Mouse (Mus musculus): ENCODE measurements around the gene Ptpn21. TPM values are rescaled to one million over a fixed set of nuclear protein-coding genes. Genes with fewer than 3 reads are reported as not detected.
A peak's percentile ranks its signal among the peaks of the same experiment; 100 is the strongest.

The Ptpn21 gene
- polyA plus RNA-seq, 1 experiment from 2014 or later, result 9.0 TPM

DNA sequence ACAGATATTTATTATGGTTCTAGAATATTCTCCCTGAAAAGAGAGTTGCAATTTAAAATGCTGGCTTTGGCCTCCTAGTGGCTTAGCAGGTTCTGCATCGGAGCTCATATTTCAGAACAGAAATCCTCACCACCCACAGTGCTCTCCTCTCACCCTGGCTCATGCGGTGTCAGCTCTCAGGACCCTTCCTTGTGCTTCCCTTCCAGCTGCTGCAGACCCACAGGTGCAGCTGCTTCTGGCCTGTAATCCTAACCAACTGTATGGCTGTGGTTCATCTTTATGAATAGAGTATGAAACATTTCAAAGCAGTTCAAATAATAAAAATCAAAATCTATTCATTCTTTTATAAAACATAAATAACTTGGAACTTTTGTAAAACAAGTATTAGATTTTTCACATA, 80.3 kb downstream of the Ptpn21 start:
- no peak for ATAC-seq (ENCODE audit: extremely low read depth, insufficient number of reproducible peaks, low FRiP score, low TSS enrichment)
- 61% methylated on average over 2 of the region's 2 CpGs for WGBS
- H3K4me1 ChIP-seq, result no peaks in the 10 kb centered on the region

GRCm38 (mm10) chr12:98644852-98645251, 92.4 kb downstream of the Ptpn21 start:
- Histone ChIP-seq H3K27me3 (replicated peaks) (no peaks in the 10 kb centered on the region), H3K36me3 (peaks cover 24% of the 10 kb centered on the region), H3K4me1 (no peaks in the 10 kb centered on the region), H3K27ac (replicated peaks) (no peak overlapping the region), H3K4me3 (no peak overlapping the region), H3K4me2 (no peak overlapping the region), H3K9ac (no peak overlapping the region), H3K9me3 (no peaks in the 10 kb centered on the region)
- ATAC-seq (ENCODE audit: extremely low read depth, insufficient number of reproducible peaks, low FRiP score, low TSS enrichment), result no peak

More for the DNA sequence above, 80.3 kb downstream of the Ptpn21 start:
- no peak overlapping the region for H3K4me3 ChIP-seq
- no peak overlapping the region for H3K27ac ChIP-seq (replicated peaks)
- no peak overlapping the region for H3K4me2 ChIP-seq
- H3K9me3 ChIP-seq, result no peaks in the 10 kb centered on the region
- no peaks in the 10 kb centered on the region for H3K27me3 ChIP-seq (replicated peaks)
- no peak overlapping the region for H3K9ac ChIP-seq
- peaks cover 28% of the 10 kb centered on the region for H3K36me3 ChIP-seq

DNA sequence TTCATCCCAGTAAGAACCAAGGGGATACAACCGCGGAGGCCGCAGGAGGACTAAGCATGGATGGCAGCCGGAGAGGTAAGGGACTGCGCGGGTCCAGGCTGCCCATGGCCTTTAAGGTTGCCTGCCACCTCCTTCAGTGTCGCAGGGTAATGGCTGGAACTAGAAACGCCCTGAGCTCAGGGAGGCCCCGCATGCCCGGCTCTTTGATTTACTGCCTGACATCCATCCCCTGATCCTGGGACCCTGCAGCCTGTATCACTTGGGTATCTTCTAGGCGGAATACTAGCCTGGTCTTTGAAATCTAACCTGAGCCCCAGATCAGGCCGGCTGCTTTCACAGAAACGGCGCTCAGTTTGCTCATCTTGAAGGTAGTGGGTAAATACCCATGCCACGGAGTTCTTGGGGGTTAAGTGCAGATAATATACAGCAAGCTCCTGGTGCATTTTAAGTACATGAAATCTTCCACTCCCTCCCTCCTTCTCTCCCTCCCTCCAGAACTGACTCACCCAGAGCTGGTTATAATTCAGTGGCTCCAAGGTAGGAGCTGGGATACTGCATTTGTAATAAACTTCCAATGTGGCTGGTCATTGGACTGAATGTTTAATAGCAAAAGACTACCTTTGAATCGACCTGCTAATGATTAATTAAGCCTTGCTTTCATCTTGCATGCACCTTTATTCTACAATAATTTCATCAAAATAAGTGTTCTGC, 108.8 kb downstream of the Ptpn21 start:
- Histone ChIP-seq H3K4me3 (peak overlapping the region; percentile 81), H3K27me3 (replicated peaks) (no peaks in the 10 kb centered on the region), H3K4me2 (peak overlapping the region; percentile 84), H3K36me3 (peaks cover 12% of the 10 kb centered on the region), H3K27ac (replicated peaks) (peak overlapping the region; percentile 49; the same call in 1 of the 2 replicates), H3K4me1 (peaks cover 11% of the 10 kb centered on the region), H3K9me3 (peaks cover 7% of the 10 kb centered on the region; the same call in 1 of the 2 replicates), H3K9ac (peak overlapping the region; percentile 86)
- ATAC-seq (ENCODE audit: extremely low read depth, insufficient number of reproducible peaks, low FRiP score, low TSS enrichment), result peak; percentile 58; the same call in 1 of the 2 replicates
- WGBS, result 2% methylated on average over 16 of the region's 16 CpGs

DNA sequence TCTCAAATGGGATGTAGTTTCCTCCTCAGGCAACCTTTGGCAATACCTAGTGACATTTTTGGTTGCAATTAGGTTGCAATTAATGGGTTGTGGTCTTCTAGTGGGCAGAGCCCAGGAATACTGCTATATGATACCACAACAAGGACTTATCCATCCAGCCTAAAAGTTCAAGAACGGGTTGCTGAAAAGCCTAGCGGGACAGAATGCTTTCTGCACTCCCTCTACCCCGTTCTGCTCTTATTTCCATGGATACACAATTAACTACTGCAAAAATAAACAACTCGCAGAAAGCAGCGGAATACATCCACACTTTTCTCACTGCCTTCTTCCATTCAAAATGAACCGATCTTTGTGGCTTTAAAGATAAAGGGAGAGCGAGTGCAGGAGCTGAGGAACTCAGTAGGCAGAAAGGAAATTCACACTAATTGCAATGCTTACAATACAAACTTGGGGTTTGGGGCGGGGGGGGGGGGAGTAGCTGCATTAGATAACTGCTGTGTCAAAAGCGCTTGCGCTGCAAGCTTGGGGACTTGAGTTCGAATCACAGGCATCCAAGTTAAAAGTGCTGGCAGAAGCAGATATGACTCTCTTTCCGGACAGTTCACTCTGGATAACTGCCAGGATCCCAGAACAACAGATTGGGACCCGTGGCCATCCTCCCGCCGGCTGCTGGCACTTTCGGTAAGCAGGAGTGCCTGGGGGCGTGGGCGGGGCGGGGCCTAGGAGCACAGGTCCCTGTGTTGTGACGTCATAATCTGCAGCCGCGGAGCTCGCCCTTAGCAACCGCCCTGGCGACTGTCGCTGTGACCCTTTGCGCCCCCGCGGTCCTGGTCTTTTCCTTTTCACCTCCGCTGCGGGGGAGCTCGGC, 109.6 kb downstream of the Ptpn21 start, which contains the start of gene Spata7:
Gene Spata7, plus strand, starts transcription at position 766 of the 868 bp plus-strand sequence.
- Histone ChIP-seq H3K4me1 (peaks cover 11% of the 10 kb centered on the region), H3K36me3 (peaks cover 4% of the 10 kb centered on the region; the same call in 1 of the 2 replicates), H3K9ac (peak within 1 kb of the TSS; percentile 86), H3K4me3 (peak within 1 kb of the TSS; percentile 81), H3K4me2 (peak within 1 kb of the TSS; percentile 84), H3K27me3 (replicated peaks) (no peaks in the 10 kb centered on the region), H3K9me3 (peaks cover 7% of the 10 kb centered on the region; the same call in 1 of the 2 replicates), H3K27ac (replicated peaks) (peak within 1 kb of the TSS; percentile 49; the same call in 1 of the 2 replicates)
- WGBS, result 3% methylated on average over 32 of the region's 32 CpGs
- ATAC-seq (ENCODE audit: extremely low read depth, insufficient number of reproducible peaks, low FRiP score, low TSS enrichment), result peak; percentile 81; the same call in 1 of the 2 replicates

Other genes with a start within 250 kb of the Ptpn21 start
- 0.08 and 0.15 TPM in 2 replicates for gene Kcnk10, start 159.1 kb downstream of the Ptpn21 start, polyA plus RNA-seq (2015; fragmentation: Nextera tagmentation; extraction: Ambion mirVana)
- gene Spata7, start 109.2 kb downstream of the Ptpn21 start, polyA plus RNA-seq (2015; fragmentation: Nextera tagmentation; extraction: Ambion mirVana), result 10.9 and 11.0 TPM in 2 replicates
- gene Zc3h14, start 9.6 kb upstream of the Ptpn21 start, polyA plus RNA-seq (2015; fragmentation: Nextera tagmentation; extraction: Ambion mirVana), result 81.7 and 84.2 TPM in 2 replicates
- gene Eml5, start 164.1 kb upstream of the Ptpn21 start, polyA plus RNA-seq (2015; fragmentation: Nextera tagmentation; extraction: Ambion mirVana), result 4.4 and 5.0 TPM in 2 replicates
- 14.4 and 14.6 TPM in 2 replicates for gene Ttc8, start 183.2 kb upstream of the Ptpn21 start, polyA plus RNA-seq (2015; fragmentation: Nextera tagmentation; extraction: Ambion mirVana)

All from heart, embryonic 13.5 days (tissue).